Mouse (Mus musculus): ENCODE measurements around the gene Krt78. TPM values are rescaled to one million over a fixed set of nuclear protein-coding genes. Genes with fewer than 3 reads are reported as not detected.

Gene Krt78
- polyA plus RNA-seq (2012; rRNA removed), result 0.15 and 0.17 TPM in 2 replicates

GRCm38 (mm10) chr15:101954187-101954586 is at the start of gene Krt78:
TSS of gene Krt78 (minus strand) at chr15:101954287.

GRCm38 (mm10) chr15:101940274-101940829 is 13.7 kb downstream of the Krt78 start, which contains the start of gene Krt79:
TSS of gene Krt79 (minus strand) at chr15:101940324.

GRCm38 (mm10) chr15:101924635-101925034 is 29.5 kb downstream of the Krt78 start, which contains the start of gene Krt4:
TSS of gene Krt4 (minus strand) at chr15:101924735.

Other genes starting within 250 kb of the Krt78 start
- 0.08 and 0.44 TPM in 2 replicates for gene Krt5, start 241.4 kb downstream of the Krt78 start, polyA plus RNA-seq (2012; rRNA removed)
- not detected in 2 replicates for gene Krt71, start 211.2 kb downstream of the Krt78 start, polyA plus RNA-seq (2012; rRNA removed)
- gene Krt72, start 167.8 kb downstream of the Krt78 start, polyA plus RNA-seq (2012; rRNA removed), result not detected in 2 replicates
- gene Krt73, start 151.9 kb downstream of the Krt78 start, polyA plus RNA-seq (2012; rRNA removed), result not detected in 2 replicates
- 0.03 TPM in 1 of 2 replicates, not detected in the other for gene Krt2, start 136.1 kb downstream of the Krt78 start, polyA plus RNA-seq (2012; rRNA removed)
- gene Krt1, start 103.5 kb downstream of the Krt78 start, polyA plus RNA-seq (2012; rRNA removed), result 0.24 TPM in 1 of 2 replicates, not detected in the other
- not detected in 2 replicates for gene Krt77, start 84.6 kb downstream of the Krt78 start, polyA plus RNA-seq (2012; rRNA removed)
- gene Krt76, start 61.4 kb downstream of the Krt78 start, polyA plus RNA-seq (2012; rRNA removed), result not detected in 2 replicates
- not detected in 2 replicates for gene Krt4, start 29.6 kb downstream of the Krt78 start, polyA plus RNA-seq (2012; rRNA removed)
- gene Krt79, start 14.0 kb downstream of the Krt78 start, polyA plus RNA-seq (2012; rRNA removed), result 0.15 and 0.23 TPM in 2 replicates
- gene Krt8, start 50.2 kb upstream of the Krt78 start, polyA plus RNA-seq (2012; rRNA removed), result 3,836 and 3,988 TPM in 2 replicates
- gene Krt18, start 73.9 kb upstream of the Krt78 start, polyA plus RNA-seq (2012; rRNA removed), result 353 and 412 TPM in 2 replicates
- 58.9 and 64.5 TPM in 2 replicates for gene Eif4b, start 119.5 kb upstream of the Krt78 start, polyA plus RNA-seq (2012; rRNA removed)
- 53.3 and 67.4 TPM in 2 replicates for gene Tns2, start 146.1 kb upstream of the Krt78 start, polyA plus RNA-seq (2012; rRNA removed)
- 37.8 and 46.8 TPM in 2 replicates for gene Spryd3, start 181.9 kb upstream of the Krt78 start, polyA plus RNA-seq (2012; rRNA removed)
- 69.3 and 84.3 TPM in 2 replicates for gene Igfbp6, start 190.1 kb upstream of the Krt78 start, polyA plus RNA-seq (2012; rRNA removed)
- 1.5 and 2.5 TPM in 2 replicates for gene Soat2, start 196.2 kb upstream of the Krt78 start, polyA plus RNA-seq (2012; rRNA removed)
- gene Zfp740, start 249.0 kb upstream of the Krt78 start, polyA plus RNA-seq (2012; rRNA removed), result 19.4 and 21.4 TPM in 2 replicates

All from colon, adult 2 months (tissue).